Mouse (Mus musculus): ENCODE results near the gene Fam129a. TPM values are rescaled to one million over a fixed set of nuclear protein-coding genes. Genes with fewer than 3 reads are reported as not detected.

The Fam129a gene
- total RNA-seq, 2 experiments from 2014 or later = 47.8 to 80.8 TPM

DNA sequence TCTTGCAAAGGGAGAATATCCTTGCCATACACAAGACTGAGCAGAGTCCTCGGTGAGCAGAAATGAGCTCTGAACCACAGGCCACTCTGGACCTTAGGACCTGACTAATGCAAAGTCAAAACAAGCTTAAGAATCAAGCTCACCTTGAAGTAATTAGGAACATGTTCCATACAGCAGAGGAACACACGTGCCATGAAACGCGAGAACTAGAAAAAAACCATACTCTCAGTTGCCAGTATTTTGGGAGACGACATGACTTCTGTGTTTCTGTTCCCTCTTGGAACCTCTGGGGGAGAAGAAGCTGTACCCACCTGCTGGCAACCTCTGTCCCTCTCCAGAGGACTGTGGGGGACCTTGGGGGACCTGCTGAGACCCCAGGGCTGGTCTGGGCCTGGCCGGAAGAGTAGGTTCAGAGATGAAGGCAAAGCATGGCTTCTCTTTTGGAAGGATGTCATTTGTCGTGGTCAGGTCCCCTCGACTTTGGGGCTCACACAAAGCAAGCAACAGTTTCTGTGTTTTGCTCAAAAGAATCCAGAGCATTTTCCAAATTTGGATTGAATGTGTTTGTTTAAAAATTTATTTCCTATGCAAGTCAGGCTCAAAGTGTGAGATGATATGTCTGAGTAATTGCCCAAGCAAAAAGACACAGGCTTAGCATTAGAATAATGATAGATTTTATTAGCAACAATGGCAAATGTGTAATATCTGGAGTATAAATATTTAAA is 12.6 kb downstream of the Fam129a start:
- no peak for DNase-seq

- DNase-seq = no peak
Observed at GRCm38 (mm10) chr1:151584182-151584471, 13.1 kb downstream of the Fam129a start.

DNA sequence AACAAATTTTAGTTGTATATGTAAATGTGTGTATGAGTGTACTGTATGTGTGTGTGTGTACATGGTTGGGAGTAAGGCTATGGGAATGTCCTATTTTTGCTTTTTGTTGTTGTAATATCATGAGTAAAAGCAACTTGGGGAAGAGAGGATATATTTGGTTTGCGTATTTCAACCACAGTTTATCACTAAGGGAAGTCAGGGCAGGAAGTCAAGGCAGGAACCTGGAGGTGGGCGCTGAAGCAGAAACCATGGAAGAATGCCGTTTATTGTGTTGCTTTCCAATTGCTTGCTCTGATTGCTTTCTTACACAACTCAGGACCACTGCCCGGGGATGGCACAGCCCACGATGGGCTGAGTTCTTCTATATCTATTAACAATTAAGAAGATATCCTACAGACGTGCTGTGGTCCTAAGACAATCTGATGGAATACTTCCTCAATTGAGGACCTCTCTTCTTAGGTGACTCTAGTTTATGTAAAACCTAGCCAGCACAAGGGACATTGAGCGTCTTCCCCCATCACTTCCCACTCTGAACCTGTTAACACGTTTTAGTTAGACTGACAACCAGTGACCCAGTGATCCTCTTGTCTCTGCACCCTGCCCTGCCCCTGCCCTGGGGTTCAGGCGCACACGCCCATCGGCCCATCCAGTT is 13.7 kb downstream of the Fam129a start:
- DNase-seq = no peak

- no peak for DNase-seq
Observed at GRCm38 (mm10) chr1:151585647-151586046, 14.7 kb downstream of the Fam129a start.

GRCm38 (mm10) chr1:151592085-151593017 is 21.4 kb downstream of the Fam129a start:
- no peak for DNase-seq

- DNase-seq = no peak
Observed at GRCm38 (mm10) chr1:151594906-151595305, 23.9 kb downstream of the Fam129a start.

- DNase-seq = no peak
Observed at GRCm38 (mm10) chr1:151595600-151596299, 24.8 kb downstream of the Fam129a start.

- no peak for DNase-seq
Observed at GRCm38 (mm10) chr1:151596562-151596961, 25.6 kb downstream of the Fam129a start.

DNA sequence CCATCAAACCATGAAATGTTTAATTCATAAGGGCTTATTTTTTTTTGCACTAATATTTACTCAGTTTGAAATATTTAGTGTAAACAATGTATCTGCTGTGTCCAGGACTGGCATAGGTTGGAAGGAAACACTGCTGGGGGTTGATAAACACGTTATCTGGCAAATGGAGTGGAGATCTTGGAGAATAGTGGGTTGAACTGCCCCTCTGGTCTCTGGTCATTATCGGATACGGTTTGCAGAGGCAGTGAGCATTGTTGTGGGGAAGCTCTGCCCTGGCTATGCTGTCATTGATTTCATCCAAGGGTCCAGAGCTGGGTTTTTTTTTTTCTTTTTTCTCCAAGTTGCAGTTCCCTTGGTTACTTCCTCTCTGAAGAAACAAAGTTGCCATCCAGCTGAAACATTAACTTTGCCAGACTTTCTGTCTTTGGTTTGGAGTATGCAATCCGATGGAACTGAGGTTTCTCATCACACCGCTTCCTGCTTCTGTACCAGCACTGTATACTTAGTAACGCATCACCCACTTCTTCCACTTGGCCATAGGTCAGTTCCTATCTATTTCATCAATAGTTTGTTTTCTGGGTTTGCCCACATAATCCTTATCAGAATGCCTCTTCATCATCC is 26.8 kb downstream of the Fam129a start:
- DNase-seq = no peak

GRCm38 (mm10) chr1:151598876-151599275 is 27.9 kb downstream of the Fam129a start:
- DNase-seq = no peak

DNA sequence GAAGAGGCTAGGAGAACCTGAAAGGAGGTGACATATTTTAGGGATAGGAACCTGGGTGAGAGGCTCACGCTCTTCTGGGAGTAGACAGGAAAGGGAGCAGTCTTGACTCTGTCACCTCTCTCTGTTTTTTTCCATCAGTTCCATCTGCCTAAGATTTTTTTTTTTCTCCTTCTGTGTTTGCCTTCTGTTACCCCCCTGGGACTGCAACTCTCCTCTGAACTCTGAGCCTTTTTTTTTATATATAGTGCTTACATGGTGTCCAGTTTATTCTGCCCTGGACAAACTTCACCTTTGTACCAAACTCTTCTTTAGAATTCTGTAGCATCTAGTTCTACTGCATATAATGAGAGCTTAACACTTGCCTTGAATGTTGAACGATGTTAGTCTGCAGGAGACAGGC is 33.3 kb downstream of the Fam129a start:
- no peak for DNase-seq

DNA sequence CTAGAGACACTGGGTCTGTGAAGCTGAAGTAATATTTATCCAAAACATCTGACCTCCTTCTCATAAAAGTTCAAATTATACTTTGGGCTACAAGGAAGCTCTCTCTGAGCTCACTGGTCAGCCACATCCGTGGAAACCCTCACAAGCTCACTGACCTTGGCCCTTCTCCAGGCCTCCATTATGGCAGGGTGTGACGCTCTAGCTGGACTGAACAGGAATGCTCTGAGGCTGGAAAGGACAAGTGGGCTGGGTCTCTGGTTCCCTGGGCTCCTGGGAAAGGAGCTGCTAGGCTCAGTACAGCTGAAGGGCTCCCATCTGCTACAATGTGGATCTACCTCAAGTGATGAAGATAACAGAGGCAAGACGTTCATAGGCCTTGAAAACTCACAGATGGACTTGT is 37.0 kb downstream of the Fam129a start:
- peak; percentile 74 for DNase-seq

DNA sequence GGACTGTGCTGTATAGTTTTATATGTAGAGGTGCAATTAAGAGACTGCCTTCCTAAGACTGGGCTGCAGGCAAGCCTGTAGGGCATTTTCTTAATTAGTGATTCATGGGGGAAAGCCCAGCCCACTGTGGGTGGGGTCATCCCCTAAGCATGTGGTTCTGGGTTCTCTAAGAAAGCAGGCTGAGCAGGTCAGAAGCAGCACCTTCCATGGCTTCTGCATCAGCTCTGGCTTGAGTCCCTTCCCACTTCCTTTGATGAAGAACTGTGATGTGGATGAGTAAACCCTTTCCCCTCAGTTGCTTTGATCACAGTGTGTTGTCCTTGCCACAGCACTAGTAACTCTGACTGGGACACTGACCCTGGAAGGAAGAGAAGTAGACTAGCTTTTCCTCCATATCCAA is 39.6 kb downstream of the Fam129a start:
- DNase-seq = no peak

GRCm38 (mm10) chr1:151614320-151614935 is 43.4 kb downstream of the Fam129a start:
- peak; percentile 49 for DNase-seq

DNA sequence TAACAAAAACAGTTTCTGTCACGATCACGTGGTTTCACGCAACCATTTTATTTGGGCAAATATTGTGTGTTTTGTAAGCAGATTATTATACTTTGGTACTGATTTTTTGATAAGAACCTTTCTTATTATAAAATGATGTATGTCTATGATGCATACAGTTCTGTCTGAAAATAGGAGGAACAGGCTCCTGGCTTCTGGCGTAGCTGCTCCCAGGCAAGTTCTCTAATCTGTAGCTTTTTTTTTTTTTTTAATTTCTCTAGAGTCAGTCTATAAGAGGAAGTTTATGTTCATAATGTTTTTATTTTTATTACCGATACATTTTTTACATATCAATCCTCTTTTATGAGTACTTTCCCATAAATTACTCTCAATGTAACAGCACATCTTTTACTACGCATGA is 44.6 kb downstream of the Fam129a start:
- no peak for DNase-seq

DNA sequence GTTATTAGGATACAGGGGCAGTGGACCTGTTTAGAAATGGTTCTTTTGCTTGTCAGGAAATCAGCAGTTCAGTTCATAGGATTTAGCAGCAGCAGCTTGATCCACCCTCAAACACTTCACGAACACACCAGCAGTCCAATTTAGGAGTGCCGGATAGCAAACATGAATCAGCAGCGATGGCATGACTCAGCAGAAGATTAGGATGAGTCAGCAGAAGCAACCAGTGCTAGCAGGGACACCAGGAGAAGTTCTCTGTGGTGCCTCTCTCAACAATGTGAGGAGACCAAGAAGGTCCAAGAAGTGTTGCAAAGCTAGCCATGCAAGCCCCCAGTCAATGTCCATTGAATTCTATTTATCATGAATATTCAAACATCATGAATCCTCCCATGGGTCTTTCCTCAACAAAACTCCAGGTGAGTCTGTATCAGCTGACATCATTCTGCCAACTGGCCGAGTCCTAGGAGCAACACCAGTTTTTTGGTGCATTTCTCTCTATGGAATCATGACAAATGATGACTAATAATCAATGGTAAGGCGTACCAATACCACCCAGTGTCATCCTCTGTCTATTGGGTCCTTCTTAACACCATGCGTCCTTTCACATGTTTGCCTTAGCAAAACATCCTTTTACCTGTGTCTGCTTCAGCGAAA is 45.7 kb downstream of the Fam129a start:
- peak; percentile 63 for DNase-seq

- no peak for DNase-seq
Observed at GRCm38 (mm10) chr1:151618251-151618650, 47.3 kb downstream of the Fam129a start.

DNA sequence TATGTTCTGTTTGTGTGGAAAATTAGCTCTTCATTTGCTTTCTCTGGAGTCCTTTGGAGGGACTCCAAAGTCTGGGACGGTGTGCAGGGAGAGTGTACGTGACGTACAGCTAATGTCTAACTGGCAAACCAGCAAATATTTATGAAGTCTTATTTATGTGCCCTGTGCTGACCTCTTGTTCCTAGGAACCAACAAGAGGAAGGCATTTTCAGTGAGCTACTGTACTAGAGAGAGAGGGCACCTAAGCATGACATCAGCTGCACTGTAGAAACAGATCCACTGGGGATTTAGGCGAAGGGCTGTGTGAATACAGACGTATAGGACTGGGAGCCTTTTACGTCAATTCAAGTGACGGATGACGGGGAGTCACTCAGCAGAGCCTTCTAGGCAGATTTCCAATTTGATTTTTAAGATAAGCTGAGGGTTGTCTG is 48.3 kb downstream of the Fam129a start:
- peak; percentile 42 for DNase-seq

DNA sequence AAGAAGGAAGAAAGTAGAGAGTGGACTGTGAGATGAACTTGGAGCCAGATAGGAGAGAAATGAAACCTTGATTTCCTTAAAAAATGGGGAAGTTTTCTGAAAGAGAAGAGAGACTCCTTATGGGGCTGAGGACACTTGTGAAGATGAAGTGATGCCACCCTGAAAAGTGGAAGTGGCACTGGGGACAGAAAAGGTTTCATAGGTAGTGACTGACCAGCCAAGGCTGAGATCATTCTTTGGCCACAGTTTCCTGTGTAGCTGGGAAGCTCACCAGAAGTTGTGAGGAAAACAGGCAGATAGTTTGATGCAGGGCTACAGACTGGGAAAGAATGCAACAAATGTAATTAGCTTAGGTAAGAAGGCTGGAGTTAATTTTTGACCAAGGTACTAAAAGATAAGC is 49.7 kb downstream of the Fam129a start:
- DNase-seq = no peak

GRCm38 (mm10) chr1:151624442-151625226 is 53.6 kb downstream of the Fam129a start:
- no peak for DNase-seq
